Comparison of ENCODE assay signal across 12 mouse cellular contexts in the genomic region with DNA sequence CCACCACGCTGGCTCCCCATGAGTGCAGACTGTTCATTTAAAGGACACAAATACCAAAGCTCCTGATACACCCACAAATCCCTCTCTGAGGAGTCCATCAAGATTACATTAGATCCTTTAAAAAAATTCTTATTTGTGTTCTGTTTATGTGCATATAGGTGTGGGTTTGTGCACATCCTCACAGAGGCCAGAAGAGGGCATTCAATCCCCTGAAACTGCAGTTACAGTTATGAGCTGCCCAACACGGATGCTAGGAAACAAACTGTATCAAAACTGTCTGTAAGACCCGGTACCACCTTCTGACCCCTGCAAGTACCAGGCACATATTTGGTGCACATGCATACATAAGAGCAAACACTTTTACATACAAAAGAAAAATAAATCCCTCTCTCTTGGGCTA. TPM values are rescaled to one million over a fixed set of nuclear protein-coding genes. Genes with fewer than 3 reads are reported as not detected.
DNase-seq lines count a peak whose midpoint lies in the region; TF ChIP-seq lines count a peak whose summit lies in the region.
"Had no signal": no experiment of that assay in that cellular context is flagged by ENCODE, and none has a peak within 500 bp of the region (broad histone marks: within the 10 kb centered on the region; RNA-seq: fewer than 3 reads in every experiment).

No protein-coding gene starts in this region.

- intact Hi-C loops in left cerebral cortex, adult 2 months (cut with DNase I), result no loop called here
- intact Hi-C loops in left cerebral cortex, postnatal 10 days (cut with DNase I), result no loop called here

- DNase-seq in left cerebral cortex, adult 2 months (ENCODE audit: extremely low spot score in 1 of 2, low spot score in 2 of 2), result no peak
- DNase-seq in left cerebral cortex, postnatal 10 days (ENCODE audit: extremely low spot score in 1 of 2, low spot score in 2 of 2), result no peak
- DNase-seq in CD4-positive, CD25-positive, alpha-beta regulatory T cell, adult 2 months (ENCODE audit: low read depth, low spot score), result peak; percentile 70
- peak; percentile 56 for DNase-seq in ES-CJ7 (ENCODE audit: low read depth, low spot score)
- DNase-seq in induced T-regulatory cell, adult 2 months (ENCODE audit: low read depth), result peak; percentile 73
- DNase-seq in adipocyte (ENCODE audit: low spot score), result no peak
- no peak for DNase-seq in cerebellum, adult 9-11 months
- DNase-seq: heart, postnatal 10 days; kidney, adult 11 months; spleen, adult 18-20 months had no signal

- TF ChIP-seq CTCF in left cerebral cortex, adult 2 months (IDR thresholded peaks at IDR 0.05), result peak; percentile 47

- no peak overlapping the region for H3K27ac ChIP-seq in left cerebral cortex, adult 2 months
- H3K27ac ChIP-seq: embryonic facial prominence, embryonic 15.5 days; midbrain, embryonic 15.5 days had no signal

- H3K4me3 ChIP-seq in left cerebral cortex, adult 2 months, result no peak overlapping the region
- H3K4me3 ChIP-seq: embryonic facial prominence, embryonic 15.5 days; midbrain, embryonic 15.5 days had no signal

RNA-seq across cellular contexts. Expression of a gene that starts 37.7 kb away (rescaled TPM):
- total RNA-seq in left cerebral cortex, adult 2 months (2021), result 100 to 1,000 TPM; 246 to 249 TPM
- 100 to 1,000 TPM; 173 to 174 TPM for total RNA-seq in left cerebral cortex, postnatal 10 days (2021)

Comparison
In these comparisons a context has a peak if more than half of its experiments do, and no peak if none do; other contexts are left out.
1. DNase-seq: peak in CD4-positive, CD25-positive, alpha-beta regulatory T cell, adult 2 months (single experiment), ES-CJ7 (single experiment) and induced T-regulatory cell, adult 2 months (single experiment); none in left cerebral cortex, adult 2 months (0 of 2), left cerebral cortex, postnatal 10 days (0 of 2), adipocyte (single experiment) and cerebellum, adult 9-11 months (single experiment).